Mouse (Mus musculus): ENCODE data around the gene Hmga2.
"Not testable (repeated sequence)": the region's sequence is repeated elsewhere in the genome, so short reads cannot be mapped to it uniquely, and the experiment has no call there.

The Hmga2 gene

DNA sequence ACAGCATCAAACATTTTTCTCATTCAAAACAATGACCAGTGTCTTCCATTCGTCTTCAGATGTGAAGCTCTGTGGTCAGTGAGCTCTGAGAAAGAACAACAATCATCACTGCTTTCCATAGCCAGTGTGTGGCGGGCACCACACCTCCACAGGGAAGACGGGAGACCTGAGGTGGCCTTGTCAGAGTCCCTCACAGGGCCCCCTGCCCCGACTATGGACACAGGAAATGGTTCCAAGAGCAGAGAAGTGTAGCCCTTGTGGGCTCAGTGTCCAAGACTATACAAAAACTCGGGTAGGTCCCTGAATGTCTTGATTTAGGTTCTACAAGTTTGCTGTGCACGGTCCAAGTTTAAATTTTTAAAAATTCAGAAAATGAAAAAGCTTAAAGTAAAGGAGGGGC lies 86.6 kb downstream of the Hmga2 start:
- DNase-seq: no peak

DNA sequence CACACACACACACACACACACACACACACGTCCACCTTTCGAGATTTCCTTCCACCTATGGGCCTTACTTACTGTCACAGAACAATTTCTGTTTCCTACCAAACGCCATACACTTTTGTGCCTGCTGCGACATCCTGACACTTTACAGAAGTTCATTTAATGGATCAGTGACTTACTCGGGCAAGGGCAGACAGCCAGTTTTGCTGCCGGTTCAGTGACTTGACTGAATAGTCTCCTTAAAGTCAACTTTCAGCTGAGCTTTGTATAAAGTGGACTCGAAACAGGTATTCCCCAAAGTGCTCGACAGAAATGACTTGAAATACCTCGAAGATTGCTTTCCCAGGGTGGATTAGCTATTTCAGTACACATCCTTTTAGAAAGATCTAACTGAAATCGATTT lies 87.3 kb downstream of the Hmga2 start:
- DNase-seq: peak; percentile 70

DNA sequence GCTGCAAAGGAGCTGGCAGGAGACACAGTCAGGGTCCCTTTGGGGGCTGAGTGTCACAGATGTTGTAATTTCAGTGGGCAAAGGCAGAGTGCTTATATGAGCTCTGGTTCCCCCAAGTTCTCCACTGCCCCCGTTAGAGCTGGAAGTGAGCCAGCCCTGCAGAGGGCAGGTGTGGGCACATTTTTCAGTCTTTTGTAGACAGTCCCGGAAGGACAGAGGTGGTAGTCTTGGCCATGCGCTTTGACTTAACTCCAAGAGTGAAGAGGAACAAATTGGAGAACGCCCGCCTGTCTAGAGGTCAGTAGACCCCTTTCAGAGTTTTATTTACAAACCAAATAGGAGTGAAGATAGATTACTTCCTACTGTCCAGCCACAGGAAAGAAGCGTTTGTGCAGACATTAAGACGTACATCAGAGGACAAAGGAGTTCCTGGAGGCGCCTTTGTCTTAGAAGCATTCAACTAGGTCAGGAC lies 87.8 kb downstream of the Hmga2 start:
- peak; percentile 55 for DNase-seq

DNA sequence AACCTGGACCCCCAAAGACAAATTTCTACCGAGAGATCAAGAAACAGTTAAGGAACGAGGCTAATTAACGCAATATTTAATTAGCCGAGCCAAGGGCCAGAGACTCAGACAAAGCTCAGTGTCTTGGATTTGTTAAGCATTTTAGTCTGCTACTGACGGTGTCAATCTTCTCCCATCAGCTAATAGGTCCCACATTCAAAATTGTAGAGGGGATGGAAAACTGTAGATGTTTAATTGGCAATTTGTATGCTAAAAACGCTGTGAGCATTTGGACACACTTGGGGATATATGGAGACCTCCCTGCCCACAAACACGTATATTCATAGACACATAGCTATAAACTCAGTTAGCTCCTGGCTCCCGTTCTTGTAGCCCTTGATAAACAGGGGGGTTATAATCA lies 89.2 kb downstream of the Hmga2 start:
- no peak for DNase-seq

DNA sequence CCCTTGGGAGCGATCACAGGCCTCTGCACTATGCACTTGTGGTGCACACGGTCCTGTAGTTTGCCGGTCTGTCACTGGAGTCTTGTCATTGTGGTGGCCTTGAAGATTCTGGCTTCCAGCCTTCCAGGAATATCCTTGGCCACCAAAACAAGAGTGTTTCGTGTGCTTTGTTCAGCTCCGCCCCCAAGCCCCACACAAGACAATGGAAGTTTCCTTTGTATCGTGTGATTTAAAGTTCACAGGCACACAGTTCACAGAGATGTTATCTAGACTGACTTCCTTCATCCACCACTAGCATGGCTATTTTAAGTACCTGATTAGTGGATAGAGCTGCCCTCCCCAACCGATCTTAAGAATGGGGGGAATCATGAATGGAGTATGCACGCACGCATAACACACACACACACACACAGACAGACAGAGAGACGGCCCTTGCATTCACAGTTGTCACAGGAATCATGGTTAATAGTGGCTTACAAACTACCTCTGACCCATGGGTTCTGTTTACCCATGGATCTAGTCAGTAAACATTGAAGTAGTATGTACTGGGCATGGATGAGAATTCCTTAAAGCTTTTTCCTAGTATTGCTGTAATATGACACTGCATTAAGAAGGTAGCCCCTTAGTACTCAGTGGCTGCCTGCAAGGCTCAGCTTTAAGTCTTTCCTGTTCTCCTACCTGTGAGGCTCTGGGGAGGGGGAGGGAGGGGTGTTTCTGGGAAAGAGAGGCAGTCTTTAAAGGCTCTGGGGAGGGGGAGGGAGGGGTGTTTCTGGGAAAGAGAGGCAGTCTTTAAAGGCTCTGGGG lies 91.3 kb downstream of the Hmga2 start:
- peak; percentile 22 for DNase-seq

DNA sequence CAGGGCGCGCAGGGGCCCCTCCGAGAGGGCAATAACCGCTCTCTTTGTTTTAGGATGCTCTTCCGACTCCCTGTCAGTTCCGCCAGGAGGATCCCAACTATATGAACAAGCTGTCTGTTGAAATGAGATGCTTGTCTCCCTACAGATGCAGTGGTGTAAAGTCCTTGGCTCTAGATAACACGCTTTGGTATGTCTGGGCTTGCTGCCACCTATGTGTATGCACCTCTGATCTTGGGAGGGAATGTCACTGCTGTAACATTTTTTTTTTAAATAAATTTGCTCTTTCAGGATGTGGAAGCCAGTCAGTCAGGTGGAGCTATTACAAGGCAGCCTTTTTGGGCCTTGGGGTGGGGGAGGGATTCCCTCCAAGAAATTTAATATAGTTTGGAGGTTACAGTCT lies 92.2 kb downstream of the Hmga2 start:
- DNase-seq: no peak

DNA sequence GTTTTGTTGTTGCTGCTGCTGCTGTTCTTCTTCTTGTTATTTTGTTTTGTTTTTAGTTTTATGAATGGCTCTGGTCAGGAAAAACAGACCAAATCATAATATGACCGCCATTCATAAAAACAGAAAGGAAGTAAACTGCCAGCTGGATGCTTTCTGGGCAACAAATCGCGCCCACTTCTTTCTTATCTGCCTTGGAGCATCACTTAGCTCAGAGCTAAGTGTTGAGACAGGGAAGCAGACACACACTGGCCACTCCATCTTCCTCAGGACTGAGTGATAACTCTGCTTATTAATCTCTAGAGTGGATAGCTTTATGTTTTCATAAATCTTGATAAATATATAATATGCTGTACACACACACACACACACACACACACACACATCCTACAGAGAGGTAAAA lies 98.5 kb downstream of the Hmga2 start:
- no peak for DNase-seq

DNA sequence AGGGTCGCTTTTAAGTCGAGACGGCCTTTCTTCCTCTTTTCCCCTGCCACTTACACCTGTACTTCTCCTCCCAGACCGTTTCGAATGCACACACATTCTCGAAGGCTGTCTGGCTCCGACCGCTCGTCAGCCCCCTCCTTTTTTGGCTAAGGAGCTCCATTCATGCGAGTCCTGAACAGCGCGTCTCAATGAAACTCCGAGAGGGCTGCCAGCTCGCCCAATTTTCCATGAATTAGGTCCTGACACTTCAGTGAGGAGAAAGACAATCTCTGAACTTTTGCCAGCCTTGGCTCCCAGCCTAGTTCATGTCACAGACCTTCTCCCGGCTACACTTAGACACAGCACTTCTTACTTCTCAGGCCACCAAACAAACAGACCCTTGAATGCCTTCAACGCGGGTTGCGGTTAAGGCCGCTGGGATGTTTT lies 98.9 kb downstream of the Hmga2 start:
- DNase-seq: peak; percentile 86

DNA sequence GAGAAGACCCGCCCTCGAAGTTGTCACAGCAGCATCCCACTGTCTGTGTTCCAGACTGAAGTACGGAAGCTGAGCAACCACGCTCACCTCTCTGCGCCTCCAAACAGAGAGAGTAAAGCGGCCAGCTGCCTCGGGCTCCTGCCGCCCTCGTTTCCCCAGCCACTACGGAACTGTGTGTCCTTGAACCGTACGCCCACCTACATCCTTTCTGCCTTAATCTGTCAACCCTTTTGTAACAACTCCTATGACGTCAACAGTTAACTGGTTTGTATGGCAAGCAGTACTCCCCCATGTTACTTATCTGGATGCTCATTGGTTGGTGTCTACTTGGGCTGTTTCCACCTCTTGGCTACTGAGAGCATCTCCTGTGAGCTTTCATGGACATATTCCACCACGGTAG lies 100.8 kb downstream of the Hmga2 start:
- no peak for DNase-seq

DNA sequence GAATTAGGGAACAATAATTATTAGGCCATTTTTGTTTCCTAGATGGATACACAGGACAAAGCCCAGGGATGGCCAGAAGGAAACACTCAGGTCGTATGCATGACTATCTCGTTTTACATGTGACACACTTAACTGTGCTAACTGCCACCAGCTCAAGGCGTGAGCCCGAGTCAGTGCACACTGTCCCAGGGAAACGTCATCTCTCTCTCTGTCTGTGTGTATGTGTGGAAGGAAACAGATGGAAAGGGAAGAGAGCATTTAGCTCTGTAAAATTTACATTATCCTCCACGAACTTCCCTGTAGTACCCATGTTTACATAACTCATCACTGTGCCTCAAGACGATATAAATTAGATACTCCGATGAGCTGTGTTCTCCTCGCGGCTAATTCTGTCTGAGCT lies 105.1 kb downstream of the Hmga2 start:
- DNase-seq: no peak

DNA sequence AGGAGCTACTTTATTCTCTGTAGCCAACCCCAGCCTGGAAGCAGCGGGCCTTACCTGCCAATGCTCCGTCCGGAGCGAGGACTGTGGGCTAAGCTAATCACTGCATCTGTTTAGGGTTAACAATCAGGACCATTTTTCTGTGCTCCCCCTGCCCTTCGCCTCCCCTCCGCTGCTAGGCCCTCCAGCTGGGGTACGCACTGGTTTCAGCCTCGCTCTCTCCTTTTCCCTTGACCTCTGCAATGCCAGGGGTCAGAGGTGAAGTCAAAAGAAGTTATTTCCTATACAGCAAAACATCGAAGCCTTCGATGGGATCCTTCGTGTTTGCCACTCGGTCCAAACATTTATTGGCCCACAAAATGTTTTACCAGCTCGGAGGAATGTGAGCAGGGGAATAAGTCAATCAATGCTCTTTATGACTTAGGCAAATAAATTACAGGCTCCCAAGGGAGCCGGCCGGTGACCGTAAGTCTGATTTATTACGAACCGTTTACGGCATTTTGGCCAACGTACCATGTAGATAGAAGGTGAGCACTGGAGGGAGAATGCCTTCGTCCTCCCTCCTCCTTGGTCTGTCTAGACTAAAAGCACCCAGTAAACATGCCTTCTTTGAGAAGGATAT lies 107.0 kb downstream of the Hmga2 start:
- DNase-seq: no peak

DNA sequence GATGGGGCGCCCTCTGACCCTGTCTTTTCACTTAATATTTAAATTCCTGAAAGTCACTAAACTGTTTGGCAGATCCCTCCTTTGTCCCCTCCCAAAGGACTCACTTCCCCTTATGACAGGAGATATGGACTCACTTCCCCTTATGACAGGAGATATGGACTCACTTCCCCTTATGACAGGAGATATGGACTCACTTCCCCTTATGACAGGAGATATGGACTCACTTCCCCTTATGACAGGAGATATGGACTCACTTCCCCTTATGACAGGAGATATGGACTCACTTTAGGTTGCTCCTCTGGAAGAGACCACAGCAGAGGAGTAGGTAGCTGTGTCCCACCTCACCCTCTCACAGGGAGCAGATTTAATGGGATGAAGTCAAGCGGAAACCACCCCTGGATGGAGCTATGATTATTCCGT lies 110.1 kb downstream of the Hmga2 start:
- DNase-seq: not testable (repeated sequence)

DNA sequence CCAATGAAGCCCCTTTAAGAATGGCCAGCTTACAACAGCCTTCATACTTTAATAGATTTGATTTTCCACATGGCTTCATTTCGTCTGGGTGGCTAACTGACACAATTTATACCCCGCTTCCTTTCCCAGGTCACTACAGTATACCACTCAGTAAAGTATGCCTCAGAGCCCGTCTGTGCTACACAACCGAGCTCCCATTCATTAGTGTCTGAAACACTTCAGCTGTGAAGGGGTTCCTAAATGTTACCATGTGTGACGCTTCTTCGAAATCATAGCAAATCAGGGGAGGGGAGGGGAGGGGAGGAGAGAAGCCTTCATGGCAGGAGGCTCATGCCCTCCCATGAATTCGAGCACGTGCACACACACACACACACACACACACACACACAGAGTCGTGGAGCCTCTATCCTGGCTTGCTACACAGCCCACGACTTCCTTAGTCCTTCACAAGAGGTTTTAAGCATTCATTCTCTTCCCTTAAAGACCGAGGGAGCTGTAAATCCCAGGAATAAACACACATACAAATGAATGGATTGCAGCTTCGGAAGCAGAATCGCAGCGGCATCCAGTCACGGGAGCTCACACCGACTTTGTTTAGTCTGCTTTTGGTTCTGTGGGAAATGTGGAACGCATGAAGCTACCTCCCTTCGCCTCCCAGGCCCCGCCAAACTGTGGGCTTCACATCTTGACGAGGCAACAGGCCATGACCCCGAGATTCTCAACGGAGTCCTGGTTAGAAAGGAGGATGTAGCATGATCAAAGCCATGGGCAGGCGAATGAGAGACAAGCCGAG lies 110.7 kb downstream of the Hmga2 start:
- DNase-seq: no peak

DNA sequence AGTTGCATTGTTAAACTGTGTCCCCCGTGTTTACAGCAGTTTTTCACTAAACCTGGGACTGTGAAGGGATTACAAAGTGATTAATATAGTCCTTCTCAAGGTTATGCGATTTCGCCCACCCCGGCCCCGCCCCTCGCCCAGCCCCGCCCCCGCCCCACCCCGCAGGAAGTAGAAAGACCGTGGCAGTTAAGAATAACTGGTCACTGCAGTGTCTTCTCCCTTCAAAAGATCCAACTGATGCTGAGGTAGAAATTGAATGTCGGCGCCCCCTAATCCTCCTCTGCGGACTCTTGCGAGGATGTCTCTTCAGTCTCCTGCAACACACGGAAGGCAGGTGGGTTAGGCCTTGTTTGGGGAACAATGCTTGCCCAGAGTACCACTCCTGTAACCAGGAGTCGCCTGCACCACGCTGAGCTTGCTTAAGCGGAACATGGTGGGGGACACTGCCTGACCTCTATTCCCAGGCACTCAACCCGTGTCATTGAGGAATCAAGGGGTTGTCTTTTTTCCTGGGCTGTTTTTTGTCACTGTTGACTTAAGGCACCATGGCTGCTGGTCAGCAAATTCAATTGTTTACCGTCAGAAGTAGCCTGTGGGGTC lies 112.2 kb downstream of the Hmga2 start:
- DNase-seq: no peak

DNA sequence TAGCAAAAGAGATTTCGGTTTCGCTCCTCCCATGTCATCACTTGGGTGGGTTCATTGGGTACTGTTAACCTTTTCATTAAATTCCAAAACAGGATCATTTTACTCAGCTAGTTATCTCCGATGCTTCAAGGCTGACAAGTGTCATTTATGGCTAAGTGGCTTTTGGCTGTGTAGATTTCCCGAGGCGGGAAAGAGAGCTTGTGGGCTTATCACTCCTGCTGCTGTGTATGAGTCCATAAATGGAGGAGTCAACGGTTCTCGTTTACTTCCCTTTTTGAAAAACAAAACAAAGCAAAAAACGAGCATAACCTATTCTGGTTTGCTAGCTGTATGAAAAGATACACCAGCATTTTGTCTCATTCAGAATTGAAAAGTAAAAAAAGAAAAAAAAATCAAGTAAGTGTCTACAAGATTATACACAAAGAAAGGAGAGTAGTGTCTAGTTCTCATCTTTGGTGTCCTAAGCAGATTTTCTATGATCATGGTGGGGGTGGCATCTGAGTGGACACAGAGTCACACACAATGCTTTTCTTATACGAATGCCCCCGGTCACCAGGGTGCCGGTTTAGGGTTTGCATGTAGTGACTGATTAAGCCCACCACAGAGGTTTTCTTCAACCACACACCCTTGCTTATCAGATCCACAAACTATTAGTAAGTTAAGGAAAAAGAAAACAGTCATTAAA lies 112.8 kb downstream of the Hmga2 start:
- not testable (repeated sequence) for DNase-seq

DNA sequence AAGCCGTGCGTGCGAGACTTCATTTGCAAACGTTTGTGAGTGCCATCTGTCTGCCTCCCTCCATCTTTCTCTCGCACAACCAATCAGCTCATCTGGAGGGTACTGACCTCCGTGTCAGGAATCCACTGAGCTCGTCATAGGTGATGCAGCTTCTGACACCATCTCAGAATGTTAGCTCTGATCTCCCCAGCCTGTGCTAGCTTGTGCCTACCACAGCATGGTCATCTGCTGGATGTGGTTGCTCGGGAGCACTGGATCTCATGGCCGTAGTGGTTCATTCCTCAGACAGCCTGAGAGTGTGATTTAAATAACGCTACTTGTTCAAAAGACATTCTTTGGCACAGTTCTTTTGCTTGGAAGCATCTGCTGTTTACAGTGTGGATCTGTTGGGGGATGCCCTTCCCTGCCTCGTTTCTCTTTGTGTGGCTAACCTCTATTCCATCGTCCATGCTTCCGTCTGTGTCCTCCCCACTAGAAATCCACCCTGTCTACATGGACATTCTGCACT lies 121.7 kb downstream of the Hmga2 start:
- no peak for DNase-seq

DNA sequence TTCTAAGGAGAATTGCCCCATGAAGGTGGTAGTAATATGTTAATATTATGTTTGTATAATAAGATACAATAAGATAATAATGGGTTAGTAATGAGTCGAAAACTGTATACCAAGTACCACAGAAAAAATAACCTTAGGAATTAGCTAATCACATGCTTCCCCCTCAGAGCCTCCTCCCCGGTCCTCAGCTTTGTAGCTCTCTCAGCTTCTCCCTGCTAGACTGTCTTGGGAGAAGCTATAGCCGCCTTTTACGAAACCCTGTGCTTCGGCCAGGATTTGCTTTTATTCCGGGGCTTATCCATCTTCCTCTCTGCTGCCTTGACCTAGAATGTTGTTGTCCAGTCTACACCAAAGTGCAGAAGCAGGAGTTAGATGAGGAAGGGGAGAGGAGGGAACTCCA lies 130.9 kb downstream of the Hmga2 start:
- DNase-seq: no peak

DNA sequence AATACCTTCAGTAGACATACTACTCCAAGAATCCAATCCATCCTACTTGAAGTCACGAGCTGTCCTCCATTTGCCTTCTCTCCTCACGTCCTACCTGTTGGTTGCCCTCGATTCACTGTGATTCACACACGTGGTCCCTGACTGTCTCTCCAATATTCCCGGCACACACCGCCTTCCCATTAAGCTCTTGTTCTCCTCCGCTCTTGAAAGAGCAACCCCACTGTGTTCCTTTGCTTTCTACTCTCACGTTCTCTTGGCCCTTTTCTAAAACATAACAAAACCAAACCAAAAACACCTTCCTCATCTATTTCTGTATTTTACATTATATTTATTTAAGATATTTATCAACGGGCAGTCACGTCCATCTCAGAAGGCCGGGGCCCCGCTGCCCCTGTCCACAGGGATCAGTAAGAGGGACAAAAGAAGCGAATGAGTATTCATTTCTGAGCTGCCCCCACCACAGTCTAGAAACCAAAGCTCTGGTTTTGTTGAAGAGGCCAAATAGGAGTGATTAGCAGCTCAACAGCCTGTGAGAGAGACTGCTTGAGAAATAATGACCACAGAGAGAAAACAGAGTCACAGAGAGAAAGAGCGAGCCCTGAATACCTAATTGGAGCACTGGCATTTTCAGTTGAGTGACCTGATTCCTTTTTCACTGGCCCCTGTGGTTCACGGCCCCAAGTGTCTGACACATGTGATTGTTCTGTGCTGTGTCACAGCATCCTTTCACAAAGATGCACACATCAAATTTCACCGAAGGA lies 131.5 kb downstream of the Hmga2 start:
- DNase-seq: no peak

DNA sequence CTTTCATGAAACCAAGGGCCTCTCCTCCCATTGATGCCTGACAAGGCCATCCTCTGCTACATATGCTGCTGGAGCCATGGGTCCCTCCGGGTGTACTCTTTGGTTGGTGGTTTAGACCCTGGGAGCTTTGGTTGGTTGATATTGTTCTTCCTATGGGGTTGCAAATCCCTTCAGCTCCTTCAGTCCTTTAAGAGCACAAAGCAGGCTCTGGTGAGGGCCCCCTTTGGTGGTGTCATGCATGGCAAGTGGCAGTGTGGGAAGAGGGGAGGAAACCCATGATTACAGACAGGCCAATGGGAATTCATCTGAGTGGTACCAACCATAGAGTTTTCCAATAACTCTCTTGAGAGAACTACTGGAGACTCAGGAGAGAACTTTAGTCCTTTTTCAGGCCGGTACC lies 136.4 kb downstream of the Hmga2 start:
- DNase-seq: not testable (repeated sequence)

DNA sequence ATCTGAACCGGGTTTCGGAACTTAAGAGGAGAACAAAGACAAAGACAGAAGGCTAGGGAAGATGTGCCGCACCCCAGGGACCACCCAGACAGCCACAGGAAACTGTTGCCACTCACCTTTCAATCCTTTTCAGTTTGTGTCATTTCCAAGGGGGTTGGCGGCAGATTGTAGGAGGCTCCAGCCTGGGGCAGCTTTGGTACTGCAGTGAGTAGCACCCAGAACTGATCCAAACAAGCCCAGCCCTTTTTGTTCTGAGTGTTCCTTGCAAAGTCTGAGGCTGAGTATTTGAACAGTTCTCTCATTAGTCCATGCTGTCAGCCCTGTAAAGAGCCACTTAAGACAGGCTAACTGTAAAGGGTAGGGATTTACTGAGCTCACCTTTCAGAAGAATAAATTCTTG lies 136.9 kb downstream of the Hmga2 start:
- DNase-seq: no peak

DNA sequence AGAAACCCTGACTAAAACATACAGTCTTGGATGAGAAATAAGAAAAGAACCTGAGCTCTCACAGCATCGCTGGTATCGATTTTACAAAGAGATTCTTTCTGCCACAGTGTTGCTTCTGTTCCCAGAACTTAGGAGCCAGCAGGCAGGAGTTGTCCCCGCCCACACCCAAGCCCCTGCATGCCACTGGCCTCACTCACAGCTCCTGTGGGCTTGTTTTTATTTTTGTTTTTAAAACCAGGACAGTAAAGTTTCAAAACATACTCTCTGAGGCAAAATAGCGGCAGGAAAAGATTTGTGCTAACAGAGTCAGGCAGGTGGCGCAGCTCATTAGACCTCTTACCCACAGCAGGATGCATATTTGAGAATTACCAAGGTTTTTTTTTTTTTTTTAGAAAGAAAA lies 137.4 kb downstream of the Hmga2 start:
- no peak for DNase-seq

DNA sequence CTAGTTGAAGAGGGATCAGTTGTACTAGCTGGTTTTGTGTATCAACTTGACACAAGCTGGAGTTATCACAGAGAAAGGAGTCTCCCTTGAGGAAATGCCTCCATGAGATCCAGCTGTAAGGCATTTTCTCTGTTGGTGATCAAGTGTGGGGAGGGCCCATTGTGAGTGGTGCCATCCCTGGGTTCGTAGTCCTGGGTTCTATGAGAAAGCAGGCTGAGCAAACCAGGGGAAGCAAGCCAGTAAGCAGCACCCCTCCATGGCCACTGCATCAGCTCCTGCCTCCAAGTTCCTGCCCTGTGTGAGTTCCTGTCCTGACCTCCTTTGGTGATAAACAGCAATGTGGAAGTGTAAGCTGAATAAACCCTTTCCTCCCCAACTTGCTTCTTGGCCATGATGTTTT lies 137.8 kb downstream of the Hmga2 start:
- DNase-seq: not testable (repeated sequence)

Measured in kidney, adult 18-20 months (tissue).